Mouse (Mus musculus) lung, adult 2 months (tissue): ENCODE data around the gene Tnfrsf22.

Experiments used
- CTCF ChIP-seq: fragments of 200-500 bp; IDR thresholded peaks from 2 replicates; pipeline ENCODE4 v1.5.1; 2011; ENCODE audit warnings: mild to moderate bottlenecking, low read length, control low read depth; ENCODE audit not compliant: insufficient read depth
- POLR2A ChIP-seq: fragments of 200-500 bp; IDR thresholded peaks from 2 replicates; pipeline ENCODE4 v1.6.1; 2011; ENCODE audit warnings: low read depth, mild to moderate bottlenecking, control low read depth, low read length, borderline replicate concordance; ENCODE audit errors: extremely low read depth

- TF ChIP-seq POLR2A = no peak; the same call in 1 of the 2 replicates
- TF ChIP-seq CTCF = no peak
These were observed at the start of gene Tnfrsf22 for GRCm38 (mm10) chr7:143649034-143649768.
